Mouse (Mus musculus) limb, embryonic 13.5 days (tissue): ENCODE measurements around the gene Rpl21. TPM values are rescaled to one million over a fixed set of nuclear protein-coding genes. Genes with fewer than 3 reads are reported as not detected.
"Not testable (repeated sequence)": the region's sequence is repeated elsewhere in the genome, so short reads cannot be mapped to it uniquely, and the experiment has no call there.

Experiments
- ATAC-seq: fragments of 200-750 bp; cut with Nextera tagmentation; 2 replicates; pipeline ENCODE4 v1.8.0; 2017; ENCODE audit warnings: low read depth, moderate number of reproducible peaks, moderate TSS enrichment; ENCODE audit not compliant: low FRiP score
- H3K27ac ChIP-seq: fragments of 300-500 bp; sonication (generic); 2 replicates; pipeline ENCODE4 v1.5.1; 2015; ENCODE audit warnings: inconsistent platforms, mild to moderate bottlenecking, moderate library complexity
- H3K27me3 ChIP-seq: fragments of 300-500 bp; sonication (generic); 2 replicates; pipeline ENCODE4 v1.6.1; 2015; ENCODE audit warnings: mild to moderate bottlenecking, inconsistent platforms
- H3K36me3 ChIP-seq: fragments of 300-500 bp; sonication (generic); 2 replicates; pipeline ENCODE4 v1.6.1; 2015; ENCODE audit warnings: inconsistent platforms, mild to moderate bottlenecking, moderate library complexity
- H3K4me1 ChIP-seq: fragments of 300-500 bp; sonication (generic); 2 replicates; pipeline ENCODE4 v1.6.1; 2015; ENCODE audit warnings: inconsistent platforms
- H3K4me2 ChIP-seq: fragments of 300-500 bp; sonication (generic); replicated peaks from 2 replicates; pipeline ENCODE4 v1.6.1; 2015; ENCODE audit warnings: inconsistent platforms, mild to moderate bottlenecking, moderate library complexity
- H3K4me3 ChIP-seq: fragments of 300-500 bp; sonication (generic); 2 replicates; pipeline ENCODE4 v1.5.1; 2015; ENCODE audit warnings: moderate library complexity, mild to moderate bottlenecking, inconsistent platforms
- H3K9ac ChIP-seq: fragments of 300-500 bp; sonication (generic); 2 replicates; pipeline ENCODE4 v1.6.1; 2015; ENCODE audit warnings: mild to moderate bottlenecking, inconsistent platforms
- H3K9me3 ChIP-seq: fragments of 300-500 bp; sonication (generic); 2 replicates; pipeline ENCODE4 v1.6.1; 2016; ENCODE audit warnings: inconsistent platforms
- WGBS: fragments of 180-500 bp; shearing (Covaris S2); methylation state at CpG from one replicate; pipeline ENCODE4 v1.1.7; 2015; 5-methylcytosine and 5-hydroxymethylcytosine counted together
- polyA plus RNA-seq: library from polyadenylated mRNA; unstranded; fragments of >200 nt; fragmentation: Nextera tagmentation; extraction: Ambion mirVana; gene quantifications from 2 replicates; pipeline ENCODE4 v1.2.1, GENCODE M21; 2015

The Rpl21 gene
- polyA plus RNA-seq, 1 experiment from 2014 or later: 522 TPM

DNA sequence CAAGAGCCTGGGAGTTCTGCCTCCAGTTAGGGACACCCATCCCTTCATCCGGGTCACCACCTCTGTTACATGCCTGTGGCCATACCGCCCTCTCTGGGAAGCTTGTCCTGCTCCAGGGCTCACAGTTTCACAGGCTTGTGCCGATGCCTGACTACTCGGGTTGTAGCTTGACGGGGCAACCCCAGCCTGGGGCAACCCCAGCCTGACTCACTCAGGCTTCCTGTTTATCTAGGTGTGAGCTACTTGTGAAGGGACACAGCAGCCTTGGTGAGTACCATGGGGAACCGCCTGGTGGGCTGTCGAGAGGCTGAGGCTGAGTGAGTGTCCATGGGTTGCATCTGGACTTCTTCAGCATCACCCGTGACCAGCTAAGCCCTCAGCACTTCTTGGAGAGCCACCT lies 24.9 kb downstream of the Rpl21 start:
- Histone ChIP-seq H3K27ac (no peak overlapping the region), H3K9ac (no peak overlapping the region), H3K36me3 (no peaks in the 10 kb centered on the region), H3K9me3 (no peaks in the 10 kb centered on the region), H3K4me2 (no peak overlapping the region), H3K4me1 (no peaks in the 10 kb centered on the region), H3K4me3 (no peak overlapping the region), H3K27me3 (no peaks in the 10 kb centered on the region)
- WGBS: 74% methylated on average over 8 of the region's 8 CpGs
- ATAC-seq: no peak

DNA sequence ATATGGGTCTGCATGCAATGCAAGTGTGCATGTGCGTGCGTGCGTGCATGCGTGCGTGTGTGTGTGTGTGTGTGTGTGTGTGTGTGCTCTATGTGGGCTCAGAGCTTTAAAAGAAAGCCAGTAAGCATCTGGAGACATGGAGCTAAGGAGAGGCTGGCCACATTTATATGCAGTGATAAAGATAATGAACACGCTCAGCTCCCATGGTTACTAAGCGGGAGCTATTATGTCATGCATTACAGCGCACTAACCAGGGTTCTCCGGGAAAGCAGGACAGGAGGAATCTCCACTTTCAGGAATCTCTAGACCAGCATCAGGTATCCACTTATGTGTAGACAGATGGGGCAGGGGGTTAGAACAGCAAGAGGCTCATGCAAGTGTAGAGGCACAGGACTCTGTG lies 26.1 kb downstream of the Rpl21 start:
- Histone ChIP-seq H3K36me3 (no peaks in the 10 kb centered on the region), H3K4me1 (no peaks in the 10 kb centered on the region), H3K9me3 (no peaks in the 10 kb centered on the region), H3K4me3 (no peak overlapping the region), H3K4me2 (no peak overlapping the region), H3K27me3 (no peaks in the 10 kb centered on the region), H3K9ac (no peak overlapping the region), H3K27ac (no peak overlapping the region)
- ATAC-seq: no peak
- 90% methylated on average over 9 of the region's 9 CpGs for WGBS

DNA sequence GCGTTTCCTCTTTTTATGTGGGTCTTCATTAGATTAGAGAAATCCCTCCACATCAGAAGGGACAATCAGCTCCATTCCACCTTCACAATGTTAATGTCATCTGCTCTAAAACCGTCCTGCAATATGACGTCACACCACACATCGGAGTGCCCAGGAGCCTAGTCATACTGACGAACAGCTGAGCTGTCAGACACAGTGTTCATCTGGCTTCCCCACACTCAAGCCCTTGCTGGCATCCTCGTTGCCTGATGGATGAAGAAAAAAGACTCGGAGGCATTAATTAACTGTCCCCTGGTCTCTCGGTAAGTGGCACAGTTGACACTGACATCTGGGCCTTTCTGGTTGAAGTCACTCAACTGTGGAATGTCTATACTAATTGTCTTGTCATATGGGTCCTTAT lies 26.6 kb downstream of the Rpl21 start:
- no peaks in the 10 kb centered on the region for H3K27me3 ChIP-seq
- no peak overlapping the region for H3K4me3 ChIP-seq
- no peak overlapping the region for H3K4me2 ChIP-seq
- no peak for ATAC-seq
- H3K9ac ChIP-seq: no peak overlapping the region
- WGBS: 81% methylated on average over 8 of the region's 8 CpGs
- no peaks in the 10 kb centered on the region for H3K9me3 ChIP-seq
- H3K27ac ChIP-seq: no peak overlapping the region
- H3K4me1 ChIP-seq: no peaks in the 10 kb centered on the region
- no peaks in the 10 kb centered on the region for H3K36me3 ChIP-seq

DNA sequence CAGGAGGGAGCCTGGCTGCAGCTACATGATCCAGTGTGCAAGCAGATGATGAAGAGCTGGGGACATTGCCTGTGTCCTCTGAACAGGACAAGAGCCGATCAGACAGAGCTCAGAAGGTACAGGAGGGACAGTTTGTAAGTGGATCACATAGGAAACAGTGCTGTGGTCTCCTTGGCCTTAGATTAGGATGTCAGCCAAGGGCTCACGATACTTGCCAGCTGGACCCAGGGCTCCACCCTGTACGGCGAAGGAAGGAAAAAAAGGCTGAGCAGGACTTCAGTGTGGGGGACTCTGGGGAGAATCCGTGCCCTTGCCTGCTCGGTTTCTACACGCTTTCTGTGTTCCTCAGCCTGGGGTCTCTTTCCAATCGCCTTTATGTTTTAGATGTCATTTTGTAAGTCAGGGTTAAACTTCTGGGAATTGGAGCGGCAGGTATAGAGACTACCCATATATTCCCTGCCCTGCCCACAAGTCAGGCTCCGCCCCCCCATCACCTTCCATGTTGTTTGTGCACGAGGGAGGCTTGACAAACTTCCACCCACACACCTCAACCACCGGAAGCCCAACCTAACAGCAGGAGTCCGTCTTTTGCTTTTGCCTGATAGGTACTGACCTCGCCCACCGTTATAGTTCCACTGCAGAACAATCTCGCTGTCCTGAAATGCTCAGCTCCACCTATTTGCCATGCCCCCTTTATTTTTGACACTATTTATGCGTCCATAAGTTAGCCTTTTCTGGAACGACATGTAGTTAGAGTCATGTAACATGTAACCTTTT lies 27.7 kb downstream of the Rpl21 start:
- no peak for ATAC-seq
- WGBS: 80% methylated on average over 18 of the region's 18 CpGs

DNA sequence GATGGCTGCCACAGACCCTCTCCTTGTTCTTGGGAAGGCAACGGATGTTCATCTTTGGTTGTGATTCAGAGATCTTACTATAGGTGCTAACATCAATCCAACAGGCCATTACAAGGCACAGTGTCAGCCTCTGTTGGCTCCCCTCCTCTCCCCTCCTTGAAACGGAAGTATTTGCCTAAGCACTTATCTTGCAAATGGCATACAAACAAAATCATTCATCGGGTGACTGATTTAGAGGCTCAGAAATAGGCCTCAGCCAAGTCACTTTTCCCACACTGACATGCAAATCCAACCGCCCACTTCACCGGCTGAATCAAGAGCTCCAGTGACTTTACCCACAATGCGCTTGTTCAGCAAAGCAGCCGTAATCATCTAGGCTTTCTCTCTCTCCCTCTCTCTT lies 28.9 kb downstream of the Rpl21 start:
- H3K9me3 ChIP-seq: no peaks in the 10 kb centered on the region
- no peak for ATAC-seq
- 65% methylated on average over 7 of the region's 7 CpGs for WGBS

More for the DNA sequence above, 27.7 kb downstream of the Rpl21 start:
- Histone ChIP-seq H3K9ac (no peak overlapping the region), H3K27ac (no peak overlapping the region), H3K4me2 (no peak overlapping the region), H3K36me3 (no peaks in the 10 kb centered on the region), H3K4me1 (no peaks in the 10 kb centered on the region), H3K4me3 (no peak overlapping the region), H3K27me3 (no peaks in the 10 kb centered on the region), H3K9me3 (no peaks in the 10 kb centered on the region)

DNA sequence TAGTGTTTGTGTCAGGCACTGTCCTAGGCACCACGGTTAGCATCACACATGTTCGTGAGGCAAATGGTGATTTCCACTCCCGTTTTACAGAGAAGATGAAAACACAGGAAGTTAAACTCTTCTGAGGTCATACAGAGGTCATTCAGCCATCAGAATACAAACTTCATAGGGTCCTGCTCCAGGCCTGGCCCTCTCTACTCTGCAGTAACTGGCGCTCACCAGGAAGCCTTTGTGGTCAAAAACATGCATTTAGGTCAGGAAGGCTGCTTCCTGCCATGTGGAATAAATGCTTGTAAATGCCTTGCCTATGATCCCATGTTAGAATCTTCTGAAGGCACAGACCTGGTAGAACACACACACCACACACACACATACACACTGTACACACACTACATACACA lies 32.8 kb downstream of the Rpl21 start:
- 58% methylated on average over 4 of the region's 4 CpGs for WGBS
- ATAC-seq: no peak
- Histone ChIP-seq H3K27ac (no peak overlapping the region), H3K4me2 (no peak overlapping the region), H3K4me3 (no peak overlapping the region), H3K27me3 (no peaks in the 10 kb centered on the region), H3K4me1 (peaks cover 9% of the 10 kb centered on the region), H3K36me3 (no peaks in the 10 kb centered on the region), H3K9me3 (no peaks in the 10 kb centered on the region), H3K9ac (no peak overlapping the region)

More for the DNA sequence above, 28.9 kb downstream of the Rpl21 start:
- Histone ChIP-seq H3K27me3 (no peaks in the 10 kb centered on the region), H3K4me2 (no peak overlapping the region), H3K9ac (no peak overlapping the region), H3K4me1 (no peaks in the 10 kb centered on the region), H3K27ac (no peak overlapping the region), H3K4me3 (no peak overlapping the region), H3K36me3 (no peaks in the 10 kb centered on the region)

DNA sequence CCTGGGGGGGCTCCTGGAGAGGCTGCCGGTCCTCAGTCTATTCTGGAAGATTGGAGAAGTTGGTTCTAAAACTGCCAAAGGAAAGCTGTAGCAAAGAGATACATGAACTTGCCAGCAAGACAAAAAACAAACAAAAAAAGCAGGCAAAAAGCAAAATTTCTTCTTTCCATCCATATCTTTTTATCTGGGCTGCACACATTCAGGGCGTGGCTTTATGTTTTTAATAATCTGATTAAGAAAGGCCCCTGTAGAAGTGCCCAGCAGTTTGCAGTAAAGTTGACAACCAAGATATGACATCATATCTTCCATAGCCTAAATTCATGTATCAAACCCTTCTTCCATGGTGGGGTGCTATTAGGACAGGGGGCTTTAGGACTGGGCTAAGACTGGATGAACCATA lies 33.6 kb downstream of the Rpl21 start:
- Histone ChIP-seq H3K27ac (no peak overlapping the region), H3K4me1 (peaks cover 9% of the 10 kb centered on the region), H3K36me3 (no peaks in the 10 kb centered on the region), H3K4me2 (no peak overlapping the region), H3K9me3 (no peaks in the 10 kb centered on the region), H3K27me3 (no peaks in the 10 kb centered on the region), H3K4me3 (no peak overlapping the region), H3K9ac (no peak overlapping the region)
- 91% methylated on average over 2 of the region's 2 CpGs for WGBS
- ATAC-seq: no peak

DNA sequence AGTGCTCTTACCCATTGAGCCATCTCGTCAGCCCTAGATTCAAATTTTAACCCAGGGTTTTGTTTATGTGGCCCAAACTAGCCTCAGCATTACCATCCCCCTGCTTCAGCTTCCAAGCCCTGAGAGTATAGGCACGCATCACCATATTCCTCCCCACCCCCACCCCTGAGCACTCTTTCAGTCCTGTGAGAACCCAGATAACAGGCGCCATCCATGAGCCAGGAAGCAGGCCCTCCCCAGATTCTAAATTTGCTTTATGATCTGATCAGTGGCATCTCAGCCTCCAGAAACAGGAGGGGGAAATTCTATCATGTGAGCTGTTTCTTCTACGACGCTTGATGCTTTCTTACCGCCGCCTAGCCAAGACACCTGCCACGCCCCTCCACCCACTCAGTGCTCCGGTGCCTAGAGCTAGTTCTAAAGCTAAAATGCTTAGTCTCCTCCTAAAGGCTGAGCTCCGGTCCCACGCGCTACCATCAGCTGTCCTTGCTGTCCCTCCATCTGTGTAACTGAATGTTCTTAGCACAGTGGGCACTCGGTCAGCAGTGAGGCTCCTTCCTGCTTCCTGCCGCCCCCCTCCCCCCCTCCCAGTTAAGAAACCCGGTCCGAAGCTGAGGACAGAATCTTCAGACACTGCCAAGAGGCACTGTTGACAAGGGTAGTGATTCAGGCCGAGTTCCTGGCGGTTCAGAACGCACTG lies 34.7 kb downstream of the Rpl21 start:
- Histone ChIP-seq H3K4me1 (peaks cover 9% of the 10 kb centered on the region), H3K4me3 (peak overlapping the region; percentile 25), H3K9me3 (no peaks in the 10 kb centered on the region), H3K4me2 (peak overlapping the region; percentile 56), H3K36me3 (no peaks in the 10 kb centered on the region), H3K27ac (no peak overlapping the region), H3K9ac (peak overlapping the region; percentile 50), H3K27me3 (no peaks in the 10 kb centered on the region)
- no peak for ATAC-seq
- 7% methylated on average over 19 of the region's 19 CpGs for WGBS

DNA sequence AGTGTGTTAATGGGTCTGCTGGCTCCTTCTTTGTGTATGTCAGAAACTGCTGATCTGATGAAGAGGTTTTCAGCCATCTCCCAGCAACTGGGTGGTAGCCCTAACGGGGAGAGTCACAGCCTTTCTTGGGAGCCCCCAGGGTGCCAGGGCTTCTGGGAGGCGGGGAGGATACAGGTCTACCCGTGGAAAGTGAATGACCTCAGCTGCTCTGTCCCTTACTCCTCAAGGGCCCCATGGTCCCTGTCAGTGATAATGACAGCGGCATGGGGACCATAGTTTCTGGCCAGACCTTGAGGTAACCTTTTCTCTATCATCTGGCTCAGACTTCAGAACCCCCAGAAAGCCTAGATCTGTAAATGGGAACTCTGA lies 35.2 kb downstream of the Rpl21 start:
- no peak for ATAC-seq
- no peak overlapping the region for H3K4me3 ChIP-seq
- no peaks in the 10 kb centered on the region for H3K9me3 ChIP-seq
- peak overlapping the region; percentile 56 for H3K4me2 ChIP-seq
- H3K27me3 ChIP-seq: no peaks in the 10 kb centered on the region
- peak overlapping the region; percentile 50 for H3K9ac ChIP-seq
- H3K27ac ChIP-seq: no peak overlapping the region
- peaks cover 9% of the 10 kb centered on the region for H3K4me1 ChIP-seq
- 17% methylated on average over 4 of the region's 4 CpGs for WGBS
- no peaks in the 10 kb centered on the region for H3K36me3 ChIP-seq

DNA sequence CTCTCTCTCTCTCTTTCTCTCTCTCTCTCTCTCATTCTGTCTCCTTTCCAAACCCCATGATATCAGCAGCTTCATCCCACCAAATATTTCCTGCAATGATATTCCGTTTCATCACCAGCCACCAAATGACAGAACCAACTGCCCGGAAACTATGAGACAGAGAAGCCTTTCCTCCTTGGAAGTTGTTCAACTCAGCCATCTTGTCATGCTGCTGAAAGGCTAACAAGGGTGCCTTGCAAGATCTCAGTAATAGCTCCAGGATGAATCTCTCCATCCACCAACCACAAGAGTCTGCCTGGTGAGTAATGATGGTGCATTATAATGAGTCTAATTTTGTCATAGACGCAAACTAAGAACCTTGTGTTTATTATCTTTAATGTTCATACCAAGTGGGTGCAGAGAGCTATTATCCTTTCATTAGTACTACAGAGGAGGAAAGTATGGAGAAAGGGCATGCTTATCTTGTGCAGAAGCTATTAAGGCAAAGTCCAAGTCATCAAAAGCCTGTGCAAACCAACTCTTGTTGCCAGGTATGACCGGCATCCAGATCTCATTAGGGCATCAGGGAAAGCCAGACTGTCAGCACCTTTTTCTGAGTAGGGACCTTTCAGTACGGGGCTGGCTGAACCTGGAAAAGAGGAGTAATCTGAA lies 40.4 kb downstream of the Rpl21 start:
- H3K9me3 ChIP-seq: no peaks in the 10 kb centered on the region
- no peaks in the 10 kb centered on the region for H3K36me3 ChIP-seq
- H3K27me3 ChIP-seq: no peaks in the 10 kb centered on the region
- no peak for ATAC-seq
- H3K4me3 ChIP-seq: no peak overlapping the region
- no peak overlapping the region for H3K9ac ChIP-seq
- no peaks in the 10 kb centered on the region for H3K4me1 ChIP-seq
- H3K27ac ChIP-seq: no peak overlapping the region
- WGBS: 89% methylated on average over 5 of the region's 5 CpGs
- H3K4me2 ChIP-seq: no peak overlapping the region

DNA sequence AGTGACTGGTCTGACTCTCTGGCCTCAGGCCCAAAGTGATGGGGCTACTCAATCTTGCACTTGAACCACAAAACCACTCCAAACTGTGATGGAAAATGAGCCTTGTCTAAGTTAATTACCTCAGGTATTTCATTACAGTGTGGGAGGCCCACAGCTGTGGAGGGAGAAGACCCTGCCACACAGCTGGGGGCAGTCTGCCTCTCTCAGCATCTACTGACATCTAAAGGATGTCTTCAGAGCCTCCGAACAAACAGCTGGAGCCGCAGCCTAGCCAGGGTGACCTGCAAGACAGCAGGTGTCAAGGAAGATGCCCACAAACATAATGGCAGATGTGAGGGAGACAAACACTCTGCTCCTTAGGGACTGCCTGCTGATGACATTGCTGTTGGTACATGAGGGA lies 43.3 kb downstream of the Rpl21 start:
- no peak overlapping the region for H3K4me2 ChIP-seq
- no peaks in the 10 kb centered on the region for H3K9me3 ChIP-seq
- no peak overlapping the region for H3K27ac ChIP-seq
- no peak overlapping the region for H3K4me3 ChIP-seq
- H3K36me3 ChIP-seq: no peaks in the 10 kb centered on the region
- no peaks in the 10 kb centered on the region for H3K27me3 ChIP-seq
- no peak for ATAC-seq
- no peaks in the 10 kb centered on the region for H3K4me1 ChIP-seq
- no peak overlapping the region for H3K9ac ChIP-seq
- 70% methylated on average over 2 of the region's 2 CpGs for WGBS

DNA sequence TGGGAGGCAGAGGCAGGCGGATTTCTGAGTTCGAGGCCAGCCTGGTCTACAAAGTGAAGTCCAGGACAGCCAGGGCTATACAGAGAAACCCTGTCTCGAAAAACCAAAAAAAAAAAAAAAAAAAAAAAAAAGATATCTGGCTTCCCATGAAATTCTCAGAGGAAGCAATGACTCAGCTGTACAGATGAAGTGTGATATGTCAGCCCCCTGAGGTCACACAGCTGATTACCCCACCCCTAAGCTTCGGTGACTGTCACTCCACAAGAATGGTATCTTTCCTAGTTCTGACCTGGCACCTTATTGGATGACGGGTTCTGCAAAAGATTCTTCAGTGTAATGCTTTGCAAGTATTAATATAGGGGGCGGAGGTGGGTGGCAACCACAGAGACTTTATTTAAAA lies 45.2 kb downstream of the Rpl21 start:
- H3K27me3 ChIP-seq, H3K36me3 ChIP-seq, ATAC-seq, H3K4me2 ChIP-seq, H3K9ac ChIP-seq, H3K27ac ChIP-seq, H3K9me3 ChIP-seq, H3K4me3 ChIP-seq, H3K4me1 ChIP-seq: not testable (repeated sequence)
- WGBS: 82% methylated on average over 5 of the region's 6 CpGs
